Mouse (Mus musculus) gastrocnemius, postnatal 36 days (tissue): ENCODE measurements around the gene Lamb3. TPM values are rescaled to one million over a fixed set of nuclear protein-coding genes. Genes with fewer than 3 reads are reported as not detected.
"Not testable (repeated sequence)": the region's sequence is repeated elsewhere in the genome, so short reads cannot be mapped to it uniquely, and the experiment has no call there.

Experiments used
- DNase-seq, 2 experiments: peaks; one replicate each; pipeline ENCODE4 v3.0.0; 2022
- intact Hi-C: fragments of 180-260 bp; cut with DNase I; formaldehyde crosslinking; loops from one replicate; pipeline ENCODE4 v1.15.1; 2025
- total RNA-seq, 2 experiments: library from RNA; stranded (reverse); gene quantifications; 2 replicates each; pipeline ENCODE4 v1.2.3; 2021

Gene Lamb3
- total RNA-seq, 2 experiments from 2014 or later: 1.9 to 2.6 TPM

GRCm38 (mm10) chr1:193272137-193272915, 64.8 kb downstream of the Lamb3 start:
- intact Hi-C loops: loop anchor here (2.0 kb wide), 1 partner anchor 44 kb away; no protein-coding TSS in a partner anchor
- DNase-seq: peak in 1 of 2 experiments; percentile 51

- peak; percentile 74 to 79 for DNase-seq
- intact Hi-C loops: loop anchor here (2.0 kb wide), 1 partner anchor 44 kb away; no protein-coding TSS in a partner anchor
Measured at GRCm38 (mm10) chr1:193272916-193273601, 65.6 kb downstream of the Lamb3 start, which contains the start of gene G0s2. Gene G0s2 (minus strand): TSS chr1:193273217.

- intact Hi-C loops: no loop called here
- DNase-seq: no peak
Measured at GRCm38 (mm10) chr1:193274407-193275071, 67.0 kb downstream of the Lamb3 start.

- intact Hi-C loops: no loop called here
Measured at GRCm38 (mm10) chr1:193278414-193279045, 71.0 kb downstream of the Lamb3 start.

GRCm38 (mm10) chr1:193279492-193279891, 72.0 kb downstream of the Lamb3 start:
- DNase-seq: no peak
- intact Hi-C loops: no loop called here

More at GRCm38 (mm10) chr1:193278414-193279045, 71.0 kb downstream of the Lamb3 start:
- peak; percentile 54 to 58 for DNase-seq

GRCm38 (mm10) chr1:193281344-193281743, 73.8 kb downstream of the Lamb3 start:
- DNase-seq: no peak
- intact Hi-C loops: loop anchor here (2.0 kb wide), 1 partner anchor 33 kb away; no protein-coding TSS in a partner anchor

GRCm38 (mm10) chr1:193284228-193284779, 76.8 kb downstream of the Lamb3 start:
- intact Hi-C loops: no loop called here
- DNase-seq: no peak

GRCm38 (mm10) chr1:193285766-193286325, 78.3 kb downstream of the Lamb3 start:
- not testable (repeated sequence) for DNase-seq

GRCm38 (mm10) chr1:193287578-193287977, 80.1 kb downstream of the Lamb3 start:
- intact Hi-C loops: no loop called here

More at GRCm38 (mm10) chr1:193285766-193286325, 78.3 kb downstream of the Lamb3 start:
- intact Hi-C loops: not testable (repeated sequence)

GRCm38 (mm10) chr1:193289076-193289475, 81.6 kb downstream of the Lamb3 start:
- intact Hi-C loops: no loop called here

More at GRCm38 (mm10) chr1:193287578-193287977, 80.1 kb downstream of the Lamb3 start:
- no peak for DNase-seq

GRCm38 (mm10) chr1:193289914-193290313, 82.4 kb downstream of the Lamb3 start:
- DNase-seq: no peak
- intact Hi-C loops: no loop called here

More at GRCm38 (mm10) chr1:193289076-193289475, 81.6 kb downstream of the Lamb3 start:
- no peak for DNase-seq

- no peak for DNase-seq
- intact Hi-C loops: no loop called here
Measured at GRCm38 (mm10) chr1:193290686-193291085, 83.2 kb downstream of the Lamb3 start.

- DNase-seq: no peak
Measured at GRCm38 (mm10) chr1:193293039-193293438, 85.5 kb downstream of the Lamb3 start.

GRCm38 (mm10) chr1:193293926-193294325, 86.4 kb downstream of the Lamb3 start:
- intact Hi-C loops: no loop called here
- no peak for DNase-seq

More at GRCm38 (mm10) chr1:193293039-193293438, 85.5 kb downstream of the Lamb3 start:
- intact Hi-C loops: no loop called here

GRCm38 (mm10) chr1:193295920-193296319, 88.4 kb downstream of the Lamb3 start:
- no peak for DNase-seq
- intact Hi-C loops: no loop called here

- intact Hi-C loops: no loop called here
Measured at GRCm38 (mm10) chr1:193298141-193298765, 90.8 kb downstream of the Lamb3 start.

GRCm38 (mm10) chr1:193299995-193300394, 92.5 kb downstream of the Lamb3 start:
- no peak for DNase-seq
- intact Hi-C loops: no loop called here

More at GRCm38 (mm10) chr1:193298141-193298765, 90.8 kb downstream of the Lamb3 start:
- no peak for DNase-seq

- intact Hi-C loops: no loop called here
- no peak for DNase-seq
Measured at GRCm38 (mm10) chr1:193301216-193302092, 94.0 kb downstream of the Lamb3 start.
